Mouse (Mus musculus) effector memory CD4-positive, alpha-beta T cell, adult 5 months (primary cell): ENCODE data around the gene Trp63. TPM values are rescaled to one million over a fixed set of nuclear protein-coding genes. Genes with fewer than 3 reads are reported as not detected.

Source experiments
- polyA plus RNA-seq: library from polyadenylated mRNA; unstranded; fragments of 100-300 nt; shearing (Covaris generic); gene quantifications from one replicate; pipeline ENCODE4 v1.2.1, GENCODE M21; 2017

The Trp63 gene
- 0.27 TPM for polyA plus RNA-seq

GRCm38 (mm10) chr16:25683531-25684248 lies at the start of gene Trp63:
Gene Trp63 (plus strand): TSS chr16:25683763.

